Mouse (Mus musculus): ENCODE results near the gene 2010109A12Rik. TPM values are rescaled to one million over a fixed set of nuclear protein-coding genes. Genes with fewer than 3 reads are reported as not detected.

The 2010109A12Rik gene
- total RNA-seq (2022): not detected

GRCm38 (mm10) chr5:93206109-93207005 is at the start of gene 2010109A12Rik, which contains the start of gene Ccni:
Gene 2010109A12Rik (plus strand): TSS chr5:93206518.
Gene Ccni (minus strand): TSS chr5:93206495.
- peak; percentile 90 to 93 for DNase-seq (ENCODE audit: low spot score in 2 of 2)

- DNase-seq (ENCODE audit: low spot score in 2 of 2): no peak
Observed at GRCm38 (mm10) chr5:93163541-93163940, 42.8 kb upstream of the 2010109A12Rik start.

GRCm38 (mm10) chr5:93167919-93168516 is 38.3 kb upstream of the 2010109A12Rik start:
- DNase-seq (ENCODE audit: low spot score in 2 of 2): no peak

GRCm38 (mm10) chr5:93168654-93169053 is 37.7 kb upstream of the 2010109A12Rik start:
- no peak for DNase-seq (ENCODE audit: low spot score in 2 of 2)

GRCm38 (mm10) chr5:93171420-93171819 is 34.9 kb upstream of the 2010109A12Rik start:
- DNase-seq (ENCODE audit: low spot score in 2 of 2): no peak

GRCm38 (mm10) chr5:93172536-93172935 is 33.8 kb upstream of the 2010109A12Rik start:
- no peak for DNase-seq (ENCODE audit: low spot score in 2 of 2)

GRCm38 (mm10) chr5:93174675-93175074 is 31.6 kb upstream of the 2010109A12Rik start:
- no peak for DNase-seq (ENCODE audit: low spot score in 2 of 2)

GRCm38 (mm10) chr5:93178616-93179015 is 27.7 kb upstream of the 2010109A12Rik start:
- DNase-seq (ENCODE audit: low spot score in 2 of 2): no peak

- DNase-seq (ENCODE audit: low spot score in 2 of 2): no peak
Observed at GRCm38 (mm10) chr5:93180252-93180651, 26.1 kb upstream of the 2010109A12Rik start.

- DNase-seq (ENCODE audit: low spot score in 2 of 2): no peak
Observed at GRCm38 (mm10) chr5:93183311-93183710, 23.0 kb upstream of the 2010109A12Rik start.

- DNase-seq (ENCODE audit: low spot score in 2 of 2): no peak
Observed at GRCm38 (mm10) chr5:93184548-93184947, 21.8 kb upstream of the 2010109A12Rik start.

- DNase-seq (ENCODE audit: low spot score in 2 of 2): no peak
Observed at GRCm38 (mm10) chr5:93189607-93190006, 16.7 kb upstream of the 2010109A12Rik start.

- no peak for DNase-seq (ENCODE audit: low spot score in 2 of 2)
Observed at GRCm38 (mm10) chr5:93190428-93190827, 15.9 kb upstream of the 2010109A12Rik start.

GRCm38 (mm10) chr5:93198232-93198631 is 8.1 kb upstream of the 2010109A12Rik start:
- DNase-seq (ENCODE audit: low spot score in 2 of 2): no peak

GRCm38 (mm10) chr5:93201181-93201580 is 5.1 kb upstream of the 2010109A12Rik start:
- no peak for DNase-seq (ENCODE audit: low spot score in 2 of 2)

GRCm38 (mm10) chr5:93205371-93206108 is 778 bp upstream of the 2010109A12Rik start:
- peak; percentile 12 to 37 for DNase-seq (ENCODE audit: low spot score in 2 of 2)

GRCm38 (mm10) chr5:93207006-93207348 is 659 bp downstream of the 2010109A12Rik start:
- DNase-seq (ENCODE audit: low spot score in 2 of 2): peak; percentile 20 to 30

- no peak for DNase-seq (ENCODE audit: low spot score in 2 of 2)
Observed at GRCm38 (mm10) chr5:93207555-93207954, 1.2 kb downstream of the 2010109A12Rik start.

GRCm38 (mm10) chr5:93218375-93218774 is 12.1 kb downstream of the 2010109A12Rik start:
- no peak for DNase-seq (ENCODE audit: low spot score in 2 of 2)

- peak; percentile 31 to 36 for DNase-seq (ENCODE audit: low spot score in 2 of 2)
Observed at GRCm38 (mm10) chr5:93221661-93222060, 15.3 kb downstream of the 2010109A12Rik start.

GRCm38 (mm10) chr5:93224549-93224948 is 18.2 kb downstream of the 2010109A12Rik start:
- DNase-seq (ENCODE audit: low spot score in 2 of 2): no peak

- DNase-seq (ENCODE audit: low spot score in 2 of 2): no peak
Observed at GRCm38 (mm10) chr5:93227157-93227556, 20.8 kb downstream of the 2010109A12Rik start.
